Mouse (Mus musculus) kidney, embryonic 16.5 days (tissue): ENCODE measurements around the gene Pmf1. TPM values are rescaled to one million over a fixed set of nuclear protein-coding genes. Genes with fewer than 3 reads are reported as not detected.

ENCODE experiments used
- ATAC-seq: fragments of 200-750 bp; cut with Nextera tagmentation; 2 replicates; pipeline ENCODE4 v1.8.0; 2017; ENCODE audit warnings: moderate TSS enrichment; ENCODE audit not compliant: low FRiP score, low TSS enrichment
- H3K27ac ChIP-seq: fragments of 300-500 bp; sonication (generic); 2 replicates; pipeline ENCODE4 v1.5.1; 2014; ENCODE audit warnings: low read length
- H3K27me3 ChIP-seq: fragments of 300-500 bp; sonication (generic); 2 replicates; pipeline ENCODE4 v1.6.1; 2014; ENCODE audit warnings: low read length, control low read depth, mixed read lengths; ENCODE audit not compliant: insufficient read depth
- H3K36me3 ChIP-seq: fragments of 300-500 bp; sonication (generic); 2 replicates; pipeline ENCODE4 v1.6.1; 2014; ENCODE audit warnings: low read length, control low read depth, mixed read lengths; ENCODE audit not compliant: insufficient read depth
- H3K4me1 ChIP-seq: fragments of 300-500 bp; sonication (generic); 2 replicates; pipeline ENCODE4 v1.6.1; 2014; ENCODE audit warnings: low read length, control low read depth, mixed read lengths; ENCODE audit not compliant: insufficient read depth
- H3K4me2 ChIP-seq: fragments of 300-500 bp; sonication (generic); replicated peaks from 2 replicates; pipeline ENCODE4 v1.6.1; 2014; ENCODE audit warnings: low read depth, low read length
- H3K4me3 ChIP-seq: fragments of 300-500 bp; sonication (generic); 2 replicates; pipeline ENCODE4 v1.5.1; 2014; ENCODE audit warnings: mild to moderate bottlenecking, low read length
- H3K9ac ChIP-seq: fragments of 300-500 bp; sonication (generic); replicated peaks from 2 replicates; pipeline ENCODE4 v1.6.1; 2014; ENCODE audit warnings: low read length
- H3K9me3 ChIP-seq: fragments of 300-500 bp; sonication (generic); 2 replicates; pipeline ENCODE4 v1.6.1; 2016; ENCODE audit warnings: low read length, control low read depth
- WGBS: fragments of 180-500 bp; shearing (Covaris S2); extraction: QIAGEN DNeasy Blood & Tissue Kit; methylation state at CpG from one replicate; pipeline ENCODE4 v1.1.7; 2014; 5-methylcytosine and 5-hydroxymethylcytosine counted together
- polyA plus RNA-seq: library from polyadenylated mRNA; unstranded; fragments of >200 nt; fragmentation: Nextera tagmentation; extraction: Ambion mirVana; gene quantifications from 2 replicates; pipeline ENCODE4 v1.2.1, GENCODE M21; 2015

Pmf1 gene
- 144 and 152 TPM in 2 replicates for polyA plus RNA-seq

DNA sequence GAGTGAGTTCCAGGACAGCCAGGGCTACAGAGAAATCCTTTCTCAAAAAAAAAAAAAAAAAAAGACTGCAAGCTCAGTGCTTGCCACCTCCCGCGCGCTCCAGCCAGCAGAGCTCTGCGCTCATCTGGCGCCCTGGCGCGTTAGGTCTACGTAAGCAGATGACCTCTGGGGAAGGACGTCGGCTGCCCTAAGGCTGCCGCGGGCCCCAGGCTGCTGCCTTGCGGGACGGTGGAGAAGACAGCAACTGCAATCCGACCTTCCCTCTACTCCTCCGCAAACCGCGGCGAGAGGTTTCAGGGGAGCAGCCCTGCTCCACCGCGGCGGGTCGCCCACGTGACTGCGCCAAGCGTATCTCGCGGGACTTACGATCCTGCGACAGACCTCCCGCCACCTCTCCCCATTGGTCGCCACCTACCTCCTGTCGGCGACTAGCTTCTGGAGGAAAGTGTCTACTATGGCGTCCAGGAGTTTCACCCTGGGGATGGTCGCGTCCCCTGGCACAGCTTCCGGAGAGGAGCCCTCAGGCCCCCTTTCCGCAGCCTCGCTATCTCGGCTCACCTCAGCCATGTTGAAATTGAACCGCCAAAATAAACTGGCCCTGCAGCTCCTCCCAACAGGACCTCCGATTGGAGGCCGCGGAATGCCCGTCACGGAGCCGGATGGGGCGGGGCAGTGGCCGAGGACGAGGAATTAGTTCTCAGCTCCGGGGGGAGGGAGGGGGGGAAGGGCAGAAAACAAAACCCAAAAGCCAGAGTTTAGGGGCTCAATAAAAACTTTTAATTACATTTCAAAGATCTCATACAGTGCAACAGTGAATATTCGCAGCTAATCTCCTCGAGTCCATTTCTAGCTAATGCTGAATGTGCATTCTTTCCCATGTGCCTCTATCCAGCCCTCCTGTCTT lies at the start of gene Pmf1:
Gene Pmf1 (minus strand): TSS at position 591 of the 904 bp plus-strand sequence.
- Histone ChIP-seq H3K4me1 (peaks cover 30% of the 10 kb centered on the region), H3K9ac (peak within 1 kb of the TSS; percentile 92), H3K36me3 (peaks cover 13% of the 10 kb centered on the region), H3K9me3 (no peaks in the 10 kb centered on the region), H3K27me3 (no peaks in the 10 kb centered on the region), H3K4me3 (peak within 1 kb of the TSS; percentile 76), H3K4me2 (peak within 1 kb of the TSS; percentile 51), H3K27ac (peak within 1 kb of the TSS; percentile 98)
- WGBS, result under 1% methylated on average over 54 of the region's 54 CpGs
- ATAC-seq, result peak; percentile 92

GRCm38 (mm10) chr3:88458778-88459219 lies 48.7 kb upstream of the Pmf1 start:
- Histone ChIP-seq H3K27me3 (0 out of 2 replicates have a peak, but pooled peaks cover 16% of the 10 kb centered on the region), H3K4me1 (peaks cover 35% of the 10 kb centered on the region), H3K9ac (no peak overlapping the region), H3K27ac (no peak overlapping the region), H3K4me3 (no peak overlapping the region), H3K36me3 (no peaks in the 10 kb centered on the region), H3K4me2 (peak overlapping the region; percentile 18; the same call in 1 of the 2 replicates), H3K9me3 (no peaks in the 10 kb centered on the region)
- WGBS, result under 1% methylated on average over 14 of the region's 14 CpGs
- peak; percentile 14; the same call in 1 of the 2 replicates for ATAC-seq

- Histone ChIP-seq H3K4me2 (no peak overlapping the region), H3K27ac (peak overlapping the region; percentile 71)
Measured at GRCm38 (mm10) chr3:88456746-88457532, 46.8 kb upstream of the Pmf1 start.

DNA sequence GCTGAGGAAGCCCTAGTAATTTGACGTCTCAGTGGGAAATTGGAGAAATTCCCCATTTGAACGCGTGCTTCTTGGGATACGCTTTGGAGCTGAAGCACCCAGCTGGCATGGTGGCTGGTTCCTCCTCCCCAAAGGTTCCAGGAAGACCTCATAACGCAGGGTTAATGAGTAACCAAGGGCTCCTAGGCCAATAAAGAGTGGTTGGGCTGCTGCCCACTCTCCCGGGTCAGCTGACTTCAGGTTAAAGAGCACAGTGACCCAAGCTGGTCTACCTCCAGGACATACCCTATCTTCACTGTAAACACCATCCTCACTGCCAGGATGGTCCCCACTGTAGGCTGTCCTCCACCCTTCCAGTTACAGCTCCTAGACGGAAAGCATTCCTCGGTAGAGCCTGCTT lies 46.2 kb upstream of the Pmf1 start:
- Histone ChIP-seq H3K9me3 (no peaks in the 10 kb centered on the region), H3K36me3 (no peaks in the 10 kb centered on the region), H3K4me1 (peaks cover 34% of the 10 kb centered on the region), H3K4me2 (no peak overlapping the region), H3K27ac (peak overlapping the region; percentile 85), H3K9ac (no peak overlapping the region), H3K4me3 (no peak overlapping the region), H3K27me3 (0 out of 2 replicates have a peak, but pooled peaks cover 16% of the 10 kb centered on the region)
- 73% methylated on average over 8 of the region's 8 CpGs for WGBS
- ATAC-seq, result peak; percentile 32; the same call in 1 of the 2 replicates

More at GRCm38 (mm10) chr3:88456746-88457532, 46.8 kb upstream of the Pmf1 start:
- H3K9me3 ChIP-seq, result no peaks in the 10 kb centered on the region
- no peaks in the 10 kb centered on the region for H3K36me3 ChIP-seq
- H3K27me3 ChIP-seq, result 0 out of 2 replicates have a peak, but pooled peaks cover 16% of the 10 kb centered on the region
- no peak overlapping the region for H3K4me3 ChIP-seq
- 0 out of 2 replicates have a peak overlapping the region, but pooled peaks have one; percentile 14 for H3K9ac ChIP-seq
- H3K4me1 ChIP-seq, result peaks cover 35% of the 10 kb centered on the region
- WGBS, result 62% methylated on average over 7 of the region's 7 CpGs
- no peak for ATAC-seq

GRCm38 (mm10) chr3:88455588-88456264 lies 45.6 kb upstream of the Pmf1 start:
- H3K4me3 ChIP-seq, result peak overlapping the region; percentile 10; the same call in 1 of the 2 replicates
- WGBS, result 65% methylated on average over 18 of the region's 18 CpGs
- peak overlapping the region; percentile 85 for H3K27ac ChIP-seq
- no peaks in the 10 kb centered on the region for H3K36me3 ChIP-seq
- H3K27me3 ChIP-seq, result 0 out of 2 replicates have a peak, but pooled peaks cover 16% of the 10 kb centered on the region
- ATAC-seq, result peak; percentile 50
- peaks cover 28% of the 10 kb centered on the region for H3K4me1 ChIP-seq
- H3K9ac ChIP-seq, result peak overlapping the region; percentile 48; the same call in 1 of the 2 replicates
- H3K9me3 ChIP-seq, result no peaks in the 10 kb centered on the region
- peak overlapping the region; percentile 23 for H3K4me2 ChIP-seq

GRCm38 (mm10) chr3:88454762-88455587 lies 44.8 kb upstream of the Pmf1 start:
- peak overlapping the region; percentile 85 for H3K27ac ChIP-seq
- H3K4me2 ChIP-seq, result peak overlapping the region; percentile 23
- WGBS, result 49% methylated on average over 9 of the region's 9 CpGs
- H3K4me3 ChIP-seq, result peak overlapping the region; percentile 10; the same call in 1 of the 2 replicates
- peak overlapping the region; percentile 48; the same call in 1 of the 2 replicates for H3K9ac ChIP-seq
- H3K9me3 ChIP-seq, result no peaks in the 10 kb centered on the region
- H3K36me3 ChIP-seq, result no peaks in the 10 kb centered on the region
- H3K27me3 ChIP-seq, result 0 out of 2 replicates have a peak, but pooled peaks cover 12% of the 10 kb centered on the region
- H3K4me1 ChIP-seq, result peaks cover 30% of the 10 kb centered on the region
- ATAC-seq, result peak; percentile 50

- ATAC-seq, result no peak
- no peak overlapping the region for H3K27ac ChIP-seq
- H3K4me1 ChIP-seq, result peaks cover 40% of the 10 kb centered on the region
- WGBS, result 71% methylated on average over 8 of the region's 8 CpGs
- 0 out of 2 replicates have a peak, but pooled peaks cover 8% of the 10 kb centered on the region for H3K27me3 ChIP-seq
- no peaks in the 10 kb centered on the region for H3K36me3 ChIP-seq
- H3K9ac ChIP-seq, result no peak overlapping the region
- no peaks in the 10 kb centered on the region for H3K9me3 ChIP-seq
- H3K4me2 ChIP-seq, result no peak overlapping the region
- H3K4me3 ChIP-seq, result no peak overlapping the region
Measured at GRCm38 (mm10) chr3:88453986-88454385, 43.9 kb upstream of the Pmf1 start.

DNA sequence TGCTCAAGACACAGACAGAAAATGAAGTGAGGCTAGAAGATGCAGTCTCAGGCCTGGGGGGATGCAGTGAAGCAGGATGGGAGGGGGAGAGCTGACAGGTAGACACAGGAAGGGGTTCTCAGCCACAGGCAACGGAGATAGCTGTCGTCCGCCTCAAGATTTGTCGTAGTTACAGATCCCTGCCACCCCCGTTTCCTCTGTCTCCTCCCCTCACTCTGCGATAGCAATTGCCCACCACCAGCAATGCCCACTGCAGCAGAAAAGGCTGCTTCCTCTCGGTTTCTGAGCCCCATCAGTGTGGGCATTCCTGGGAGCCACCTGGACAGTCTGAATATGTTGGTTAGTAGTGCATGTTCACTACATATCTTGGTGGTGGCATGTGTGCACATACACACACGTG lies 43.2 kb upstream of the Pmf1 start:
- peaks cover 36% of the 10 kb centered on the region for H3K4me1 ChIP-seq
- H3K27me3 ChIP-seq, result 0 out of 2 replicates have a peak, but pooled peaks cover 4% of the 10 kb centered on the region
- no peaks in the 10 kb centered on the region for H3K36me3 ChIP-seq
- no peak for ATAC-seq
- H3K9ac ChIP-seq, result no peak overlapping the region
- no peak overlapping the region for H3K27ac ChIP-seq
- H3K9me3 ChIP-seq, result no peaks in the 10 kb centered on the region
- H3K4me2 ChIP-seq, result no peak overlapping the region
- 53% methylated on average over 8 of the region's 8 CpGs for WGBS
- H3K4me3 ChIP-seq, result no peak overlapping the region
